Mouse (Mus musculus): ENCODE data around the gene Tcirg1.

DNA sequence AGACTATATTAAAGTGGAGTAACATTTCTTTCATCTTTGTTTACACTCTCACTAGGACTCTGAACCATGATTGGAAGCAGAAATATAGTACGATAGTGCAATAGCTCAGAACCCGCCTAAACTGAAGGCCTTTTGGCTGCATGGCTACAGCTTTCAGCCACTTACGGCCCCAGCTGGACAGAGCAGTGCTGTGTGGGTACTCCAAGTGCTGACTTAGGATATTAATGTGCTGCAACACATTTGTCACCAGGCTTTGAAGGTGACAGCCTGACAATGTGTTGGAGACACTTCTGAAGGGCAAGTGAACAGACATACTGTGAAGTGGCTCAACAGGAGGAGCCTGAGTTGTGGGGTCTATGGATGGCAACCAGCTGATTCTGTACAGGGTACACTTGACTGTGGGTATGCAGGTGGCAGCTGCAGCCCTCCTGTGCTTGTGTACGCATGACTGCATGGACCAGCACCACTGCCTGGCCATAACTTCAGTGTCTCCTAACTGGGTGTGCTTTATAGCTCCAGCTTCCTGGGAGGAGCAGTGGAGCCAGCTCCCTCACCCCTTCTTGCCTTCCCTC lies 13.3 kb downstream of the Tcirg1 start:
- no peak for TF ChIP-seq CTCF (conservative IDR thresholded peaks at IDR 0.05; ENCODE audit: low read length)
- TF ChIP-seq NANOG (IDR thresholded peaks at IDR 0.05; ENCODE audit: borderline replicate concordance, low read length), result no peak
- TF ChIP-seq POU5F1 (IDR thresholded peaks at IDR 0.05; ENCODE audit: borderline replicate concordance, low read length), result no peak
